Mouse (Mus musculus) Patski (cell line): ENCODE results near the gene Notch2. TPM values are rescaled to one million over a fixed set of nuclear protein-coding genes. Genes with fewer than 3 reads are reported as not detected.
A peak's percentile ranks its signal among the peaks of the same experiment; 100 is the strongest.

Experiments
- ATAC-seq: fragments of 100-300 bp; one replicate; pipeline ENCODE4 v1.8.0; 2021
- CTCF ChIA-PET: fragments of 350-600 bp; sonication (Branson Sonifier 250); formaldehyde crosslinking; loops from one replicate; lab custom pipeline; 2022; ENCODE audit warnings: inconsistent platforms; lab: Charles Lee
- POLR2A ChIA-PET: fragments of 350-600 bp; sonication (Branson Sonifier 250); formaldehyde crosslinking; loops from one replicate; lab custom pipeline; 2022; ENCODE audit warnings: antibody characterized with exemption, inconsistent platforms; lab: Charles Lee
- DNase-seq: peaks from one replicate; pipeline ENCODE4 v3.0.0-alpha.2; 2011; ENCODE audit warnings: low read depth, low spot score
- H3K27me3 ChIP-seq: fragments of 371-371 bp; one replicate; pipeline ENCODE4 v1.5.1; 2021
- CTCF ChIP-seq: fragments of 100-300 bp; IDR thresholded peaks from one replicate; pipeline ENCODE4 v1.5.1; 2021
- in situ Hi-C: fragments of 300-500 bp; cut with MboI; formaldehyde crosslinking; loops from 3 replicates; pipeline ENCODE4 v1.11.1; 2018; ENCODE audit warnings: low pct_unique_long_range_greater_than_20kb, mixed read lengths
- polyA plus RNA-seq: library from polyadenylated mRNA; unstranded; gene quantifications from one replicate; pipeline ENCODE4 v1.2.3, GENCODE M21; 2021

Notch2 gene
- polyA plus RNA-seq, 1 experiment from 2014 or later = 65.2 TPM

DNA sequence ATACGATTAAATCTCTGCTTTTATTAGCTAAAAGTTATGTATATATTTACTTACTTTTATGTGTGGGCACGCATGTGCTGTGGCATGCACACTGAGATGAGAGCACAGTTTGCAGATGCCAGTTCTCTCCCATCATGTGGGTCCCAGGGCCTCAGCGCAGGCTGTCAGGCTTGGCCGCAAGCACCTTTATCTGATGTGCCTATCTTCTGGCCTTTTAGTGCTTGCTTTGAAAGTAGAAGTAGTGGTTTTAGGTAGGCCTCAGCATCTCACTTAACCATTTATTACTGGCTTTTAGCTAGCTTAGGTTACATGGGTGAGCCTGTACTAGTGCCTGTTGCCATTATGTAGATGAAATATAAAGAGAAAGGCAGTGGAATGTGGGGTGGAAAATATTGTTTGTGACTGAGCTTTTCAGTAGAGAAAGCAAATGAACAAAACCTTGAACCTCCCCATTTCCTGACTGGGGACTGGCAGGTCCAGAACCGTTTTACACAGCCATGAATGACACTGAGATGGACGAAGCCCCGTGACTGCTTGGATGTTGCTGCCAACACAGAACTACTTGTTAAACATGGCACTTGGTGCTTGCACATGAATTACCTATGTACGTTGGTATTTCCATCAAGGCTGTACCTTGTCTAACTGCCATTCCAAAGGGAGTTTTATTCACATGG, 41.1 kb downstream of the Notch2 start:
- ChIA-PET CTCF (interaction anchor here (0.8 to 2.8 kb wide), 8 partner anchors 8 to 156 kb away, joined by 3 to 13 read pairs (median 4); partner anchors contain the start of gene Notch2), POLR2A (interaction anchor here (0.9 kb wide), 1 partner anchor 9 kb away, joined by 3 read pairs; no protein-coding TSS in a partner anchor)
- DNase-seq = no peak
- no peaks in the 10 kb centered on the region for H3K27me3 ChIP-seq
- no peak for ATAC-seq
- in situ Hi-C loops = loop anchor here (5.0 kb wide), 1 partner anchor 37 kb away; no protein-coding TSS in a partner anchor
- TF ChIP-seq CTCF = no peak

DNA sequence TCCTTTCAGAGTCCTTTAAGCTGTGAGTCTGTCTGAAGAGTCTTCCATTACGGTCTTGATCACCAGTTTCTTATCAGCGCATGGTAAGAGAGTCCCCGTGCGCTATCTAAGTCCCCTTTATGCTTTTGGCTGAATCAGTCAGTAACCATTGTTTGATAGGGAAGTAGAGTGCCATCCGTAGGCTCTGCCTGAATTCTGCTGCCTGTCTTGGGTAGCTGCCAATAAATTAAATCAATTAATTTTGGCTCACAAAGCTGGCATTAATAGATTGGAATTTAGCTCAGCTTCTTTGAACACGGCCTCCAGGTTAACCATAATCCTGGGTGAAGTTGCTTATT, 41.6 kb downstream of the Notch2 start:
- H3K27me3 ChIP-seq = no peaks in the 10 kb centered on the region
- ATAC-seq (no peak), DNase-seq (no peak)
- TF ChIP-seq CTCF = no peak
- in situ Hi-C loops = no loop called here
- ChIA-PET POLR2A (no interaction called here), CTCF (interaction anchor here (0.8 to 2.8 kb wide), 8 partner anchors 9 to 156 kb away, joined by 3 to 13 read pairs (median 4); no protein-coding TSS in a partner anchor)

DNA sequence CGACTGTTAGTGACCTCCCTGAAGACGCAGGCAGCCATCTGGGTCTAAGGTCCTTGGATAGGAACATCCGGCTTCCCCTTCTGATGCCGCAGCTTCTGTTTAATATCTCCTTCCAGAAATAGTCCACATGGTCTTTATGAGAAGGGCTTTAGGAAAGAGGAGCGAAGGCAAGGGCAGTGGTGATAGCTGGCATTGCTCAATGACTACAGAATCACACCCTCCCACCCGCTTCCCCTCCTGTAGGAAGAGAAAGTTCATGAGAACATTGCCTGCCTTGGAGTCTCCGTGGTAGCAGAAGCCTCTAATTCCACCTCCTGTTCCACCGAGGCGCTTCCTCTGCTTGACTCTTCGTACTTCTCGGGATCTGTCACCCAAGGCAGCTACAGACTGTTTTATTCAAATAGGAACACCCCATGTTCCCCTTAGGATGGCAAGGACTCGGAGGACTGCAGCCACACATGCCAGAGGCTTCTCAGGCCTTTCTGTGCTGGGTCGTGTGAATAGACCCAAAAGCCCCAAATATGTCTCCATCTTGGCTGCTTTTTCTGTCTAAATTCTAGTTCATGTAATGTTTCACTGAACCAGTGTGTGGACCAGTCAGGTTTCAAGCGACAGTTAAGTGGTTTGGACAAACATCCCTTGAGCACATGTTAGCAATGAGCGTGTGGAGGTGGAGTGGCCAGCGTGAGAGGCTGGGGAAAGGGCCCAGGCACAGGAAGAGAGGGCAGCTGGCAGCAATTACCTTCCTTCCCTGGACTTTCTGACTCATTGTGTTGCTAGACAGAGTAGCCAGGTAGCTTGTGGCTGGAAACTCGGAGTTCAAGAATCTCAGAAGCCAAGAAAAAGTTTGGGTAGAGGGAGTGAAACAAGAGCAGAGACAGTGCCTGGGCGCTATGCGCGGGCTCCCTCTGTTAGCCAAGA, 42.7 kb downstream of the Notch2 start:
- DNase-seq (no peak), ATAC-seq (peak; percentile 52)
- TF ChIP-seq CTCF = no peak
- in situ Hi-C loops = no loop called here
- ChIA-PET POLR2A (no interaction called here), CTCF (interaction anchor here (0.9 to 2.8 kb wide), 7 partner anchors 9 to 125 kb away, joined by 3 to 13 read pairs (median 3); no protein-coding TSS in a partner anchor)
- no peaks in the 10 kb centered on the region for H3K27me3 ChIP-seq

DNA sequence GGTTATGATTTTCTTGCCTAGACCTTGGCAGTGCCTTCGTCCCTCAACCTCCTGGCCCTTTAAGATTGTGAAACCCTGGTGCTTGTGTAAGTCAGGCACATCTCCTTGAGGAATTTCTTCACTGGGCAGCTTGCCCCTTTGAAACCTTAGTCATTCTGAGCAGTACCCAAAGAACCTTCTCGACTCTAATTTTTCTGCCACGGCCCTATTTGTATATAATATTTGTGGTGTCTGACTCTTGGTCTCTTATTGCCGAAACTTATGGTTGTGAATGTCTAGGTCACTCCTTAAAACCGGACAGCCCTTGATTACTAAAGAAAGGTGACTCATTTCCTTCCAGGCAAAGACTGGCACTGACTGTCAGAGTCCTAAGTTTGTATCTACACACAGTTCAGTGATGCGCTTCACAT, 43.6 kb downstream of the Notch2 start:
- ATAC-seq (peak; percentile 91), DNase-seq (peak; percentile 95)
- in situ Hi-C loops = no loop called here
- ChIA-PET CTCF (interaction anchor here (1.0 to 1.3 kb wide), 3 partner anchors 35 to 109 kb away, joined by 3 read pairs; no protein-coding TSS in a partner anchor), POLR2A (no interaction called here)
- H3K27me3 ChIP-seq = no peaks in the 10 kb centered on the region
- TF ChIP-seq CTCF = no peak

GRCm38 (mm10) chr3:98059076-98059475, 45.7 kb downstream of the Notch2 start:
- ChIA-PET POLR2A (interaction anchor here (0.5 kb wide), 1 partner anchor 147 kb away, joined by 4 read pairs; no protein-coding TSS in a partner anchor), CTCF (no interaction called here)
- in situ Hi-C loops = no loop called here
- ATAC-seq (no peak), DNase-seq (no peak)
- TF ChIP-seq CTCF = no peak
- no peaks in the 10 kb centered on the region for H3K27me3 ChIP-seq

- no peak for ATAC-seq
Observed at GRCm38 (mm10) chr3:98060981-98061660, 47.8 kb downstream of the Notch2 start.

GRCm38 (mm10) chr3:98061661-98062330, 48.5 kb downstream of the Notch2 start:
- ChIA-PET CTCF (no interaction called here), POLR2A (no interaction called here)
- no peak for DNase-seq
- ATAC-seq = no peak
- in situ Hi-C loops = no loop called here
- H3K27me3 ChIP-seq = no peaks in the 10 kb centered on the region
- no peak for TF ChIP-seq CTCF

More at GRCm38 (mm10) chr3:98060981-98061660, 47.8 kb downstream of the Notch2 start:
- no peak for TF ChIP-seq CTCF
- ChIA-PET POLR2A (interaction anchor here (0.6 kb wide), 1 partner anchor 49 kb away, joined by 3 read pairs; no protein-coding TSS in a partner anchor), CTCF (interaction anchor here (1.0 to 1.2 kb wide), 2 partner anchors 35 to 149 kb away, joined by 3 read pairs; no protein-coding TSS in a partner anchor)
- DNase-seq = no peak
- H3K27me3 ChIP-seq = no peaks in the 10 kb centered on the region
- in situ Hi-C loops = no loop called here

GRCm38 (mm10) chr3:98062591-98063185, 49.4 kb downstream of the Notch2 start:
- in situ Hi-C loops = no loop called here
- H3K27me3 ChIP-seq = no peaks in the 10 kb centered on the region
- ChIA-PET POLR2A (interaction anchor here (0.5 to 1.4 kb wide), 3 partner anchors 9 to 37 kb away, joined by 3 to 4 read pairs (median 3); no protein-coding TSS in a partner anchor), CTCF (no interaction called here)
- no peak for TF ChIP-seq CTCF
- peak; percentile 2 for ATAC-seq
- no peak for DNase-seq

- TF ChIP-seq CTCF = no peak
- in situ Hi-C loops = no loop called here
- CTCF ChIA-PET = interaction anchor here (0.9 kb wide), 1 partner anchor 20 kb away, joined by 3 read pairs; no protein-coding TSS in a partner anchor
- DNase-seq (peak; percentile 72), ATAC-seq (peak; percentile 56)
- POLR2A ChIA-PET = interaction anchor here (0.5 to 1.4 kb wide), 3 partner anchors 9 to 37 kb away, joined by 3 to 4 read pairs (median 3); no protein-coding TSS in a partner anchor
- no peaks in the 10 kb centered on the region for H3K27me3 ChIP-seq
Observed at GRCm38 (mm10) chr3:98063186-98063771, 50.0 kb downstream of the Notch2 start.
